Mouse (Mus musculus) hindbrain, embryonic 15.5 days (tissue): Measurements from ENCODE around the gene Nr4a2. TPM values are rescaled to one million over a fixed set of nuclear protein-coding genes. Genes with fewer than 3 reads are reported as not detected.

Experiments
- ATAC-seq: fragments of 200-750 bp; cut with Nextera tagmentation; 2 replicates; pipeline ENCODE4 v1.8.0; 2017; ENCODE audit warnings: low read depth, moderate number of reproducible peaks, moderate TSS enrichment; ENCODE audit not compliant: low FRiP score
- H3K27ac ChIP-seq: fragments of 300-500 bp; sonication (generic); replicated peaks from 2 replicates; pipeline ENCODE4 v1.5.1; 2015; ENCODE audit warnings: mild to moderate bottlenecking, inconsistent platforms
- H3K27me3 ChIP-seq: fragments of 300-500 bp; sonication (generic); 2 replicates; pipeline ENCODE4 v1.6.1; 2015; ENCODE audit warnings: control low read depth, inconsistent platforms
- H3K36me3 ChIP-seq: fragments of 300-500 bp; sonication (generic); 2 replicates; pipeline ENCODE4 v1.6.1; 2015; ENCODE audit warnings: control low read depth, inconsistent platforms
- H3K4me1 ChIP-seq: fragments of 300-500 bp; sonication (generic); replicated peaks from 2 replicates; pipeline ENCODE4 v1.6.1; 2015; ENCODE audit warnings: control low read depth, inconsistent platforms
- H3K4me2 ChIP-seq: fragments of 300-500 bp; sonication (generic); 2 replicates; pipeline ENCODE4 v1.6.1; 2015; ENCODE audit warnings: moderate library complexity, mild to moderate bottlenecking, inconsistent platforms
- H3K4me3 ChIP-seq: fragments of 300-500 bp; sonication (generic); 2 replicates; pipeline ENCODE4 v1.5.1; 2015; ENCODE audit warnings: mild to moderate bottlenecking, inconsistent platforms
- H3K9ac ChIP-seq: fragments of 300-500 bp; sonication (generic); 2 replicates; pipeline ENCODE4 v1.6.1; 2015; ENCODE audit warnings: inconsistent platforms
- H3K9me3 ChIP-seq: fragments of 300-500 bp; sonication (generic); 2 replicates; pipeline ENCODE4 v1.6.1; 2016; ENCODE audit warnings: control low read depth, inconsistent platforms
- WGBS: fragments of 180-500 bp; shearing (Covaris S2); methylation state at CpG from one replicate; pipeline ENCODE4 v1.1.7; 2015; 5-methylcytosine and 5-hydroxymethylcytosine counted together
- polyA plus RNA-seq: library from polyadenylated mRNA; unstranded; fragments of >200 nt; fragmentation: Nextera tagmentation; extraction: Ambion mirVana; gene quantifications from 2 replicates; pipeline ENCODE4 v1.2.1, GENCODE M21; 2015

The Nr4a2 gene
- polyA plus RNA-seq, 1 experiment from 2014 or later: 24.7 TPM

GRCm38 (mm10) chr2:57063480-57063879 lies 60.3 kb downstream of the Nr4a2 start:
- Histone ChIP-seq H3K9ac (no peak overlapping the region), H3K4me2 (no peak overlapping the region), H3K4me1 (no peaks in the 10 kb centered on the region), H3K27me3 (no peaks in the 10 kb centered on the region), H3K9me3 (no peaks in the 10 kb centered on the region), H3K27ac (no peak overlapping the region), H3K4me3 (no peak overlapping the region), H3K36me3 (no peaks in the 10 kb centered on the region)
- 82% methylated on average over 1 of the region's 1 CpGs for whole genome bisulfite sequencing
- no peak for ATAC-seq

Other genes starting within 250 kb of the Nr4a2 start
- gene Gpd2, start 113.6 kb upstream of the Nr4a2 start, polyA plus RNA-seq: 25.7 and 28.0 TPM in 2 replicates